Mouse (Mus musculus) frontal cortex, adult (tissue): ENCODE measurements around the gene Slc6a19.
"Not testable (repeated sequence)": the region's sequence is repeated elsewhere in the genome, so short reads cannot be mapped to it uniquely, and the experiment has no call there.

Experiments
- ATAC-seq: cut with Nextera tagmentation; 2 replicates; pipeline ENCODE4 v1.9.2; 2017; ENCODE audit warnings: mild to moderate bottlenecking, moderate library complexity, mixed read lengths; ENCODE audit not compliant: low TSS enrichment

Gene Slc6a19

DNA sequence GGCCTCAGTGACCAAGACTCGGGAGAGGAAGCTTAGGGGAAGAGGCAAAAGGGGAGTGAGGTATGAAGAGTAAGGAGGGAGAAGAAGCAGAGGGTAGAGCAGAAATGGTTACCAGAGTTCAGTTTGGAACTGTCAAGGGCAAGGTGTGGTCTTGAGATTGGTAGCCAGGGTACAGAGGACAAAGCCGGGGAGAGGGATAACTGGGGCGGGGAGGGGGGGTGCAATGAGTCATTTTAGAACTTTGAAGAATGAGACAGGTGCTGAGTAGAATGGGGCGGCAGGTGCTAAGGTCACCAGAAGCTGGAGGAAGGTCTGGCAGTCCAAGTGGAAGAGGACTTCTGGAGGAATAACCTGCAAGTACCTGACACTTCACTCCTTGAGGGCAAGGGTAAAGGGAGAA lies 8.5 kb upstream of the Slc6a19 start:
- no peak for ATAC-seq

GRCm38 (mm10) chr13:73712228-73712627 lies 7.6 kb upstream of the Slc6a19 start:
- no peak for ATAC-seq

- ATAC-seq, result no peak
Measured at GRCm38 (mm10) chr13:73711803-73712202, 7.1 kb upstream of the Slc6a19 start.

DNA sequence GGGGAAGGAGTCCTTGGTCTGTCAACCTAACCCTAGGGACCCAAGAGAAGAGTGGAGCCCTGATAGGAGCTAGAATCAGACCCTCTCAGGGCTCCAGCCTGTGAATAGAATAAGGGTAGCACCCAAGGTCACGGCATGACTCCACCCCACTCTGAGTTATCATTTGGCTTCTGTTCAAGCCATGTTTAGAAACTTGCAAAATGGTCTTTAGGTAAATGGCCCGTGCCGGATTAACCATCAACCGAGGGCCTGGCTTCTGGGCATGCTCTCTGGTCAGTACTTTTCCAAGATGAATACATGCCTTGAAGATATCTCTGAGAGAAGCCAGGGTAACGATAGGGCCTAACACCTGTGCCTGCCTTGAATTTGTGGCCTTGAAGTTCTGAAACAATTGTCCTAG lies 6.6 kb upstream of the Slc6a19 start:
- ATAC-seq, result no peak

- no peak for ATAC-seq
Measured at GRCm38 (mm10) chr13:73709491-73709890, 4.8 kb upstream of the Slc6a19 start.

DNA sequence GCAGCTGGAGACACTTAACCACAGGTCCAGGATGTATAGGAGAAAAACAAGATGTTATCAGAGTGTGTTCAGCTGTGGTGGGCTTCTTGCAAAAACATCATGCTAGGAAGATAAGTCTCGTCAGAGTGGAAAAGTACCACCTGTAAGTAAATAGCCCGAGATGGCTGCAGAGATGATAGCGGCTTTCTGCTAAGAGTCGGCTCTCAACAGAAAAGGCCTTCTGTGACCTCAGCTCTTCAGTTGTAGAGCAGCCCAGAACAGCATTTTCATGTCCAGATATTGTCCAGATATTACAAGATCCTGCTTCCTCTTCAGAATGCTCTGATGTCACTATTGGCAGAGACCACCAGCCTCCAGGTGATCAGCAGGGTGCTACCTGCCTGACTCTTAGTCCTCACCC lies 1.2 kb downstream of the Slc6a19 start:
- ATAC-seq, result not testable (repeated sequence)

DNA sequence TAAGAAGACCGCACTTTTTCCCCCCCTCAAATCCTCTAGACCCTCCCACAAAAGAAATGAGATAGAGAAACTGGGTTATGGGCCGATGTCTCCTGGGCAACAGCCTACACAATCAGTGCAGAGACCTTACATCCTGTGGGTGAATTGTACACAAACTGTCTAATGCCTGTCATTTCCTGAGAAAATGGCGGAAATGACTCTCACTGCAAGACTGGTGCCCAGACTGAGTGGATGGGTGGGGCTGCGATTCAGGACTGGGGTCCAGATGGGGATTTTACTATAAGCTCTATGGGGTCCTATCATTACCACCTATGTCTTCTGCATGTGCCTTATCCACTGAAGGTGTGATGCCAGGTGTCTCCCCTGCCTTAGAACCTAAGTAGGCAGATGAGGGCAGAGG lies 1.9 kb downstream of the Slc6a19 start:
- ATAC-seq, result no peak

GRCm38 (mm10) chr13:73701161-73701883 lies 3.3 kb downstream of the Slc6a19 start:
- ATAC-seq, result no peak

DNA sequence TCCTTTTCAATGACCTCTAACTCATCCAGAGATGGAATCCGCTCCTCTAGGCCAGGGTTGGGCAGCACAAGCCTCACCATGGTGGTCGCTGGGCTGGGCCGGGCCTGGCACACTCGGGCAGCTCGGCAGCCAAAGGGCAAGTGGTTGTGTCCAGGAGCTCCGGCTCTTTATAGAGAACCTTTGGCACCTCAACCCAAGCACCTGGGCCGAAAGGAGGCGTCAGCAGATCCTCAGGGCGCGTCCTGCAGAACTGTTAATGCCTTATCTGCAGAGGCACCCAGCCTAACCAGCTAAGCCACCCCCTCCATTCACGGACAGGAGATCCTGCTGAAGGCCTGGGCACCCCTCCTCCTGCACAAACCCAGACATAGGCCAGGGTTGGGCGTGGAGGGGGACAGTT lies 4.1 kb downstream of the Slc6a19 start:
- ATAC-seq, result no peak

DNA sequence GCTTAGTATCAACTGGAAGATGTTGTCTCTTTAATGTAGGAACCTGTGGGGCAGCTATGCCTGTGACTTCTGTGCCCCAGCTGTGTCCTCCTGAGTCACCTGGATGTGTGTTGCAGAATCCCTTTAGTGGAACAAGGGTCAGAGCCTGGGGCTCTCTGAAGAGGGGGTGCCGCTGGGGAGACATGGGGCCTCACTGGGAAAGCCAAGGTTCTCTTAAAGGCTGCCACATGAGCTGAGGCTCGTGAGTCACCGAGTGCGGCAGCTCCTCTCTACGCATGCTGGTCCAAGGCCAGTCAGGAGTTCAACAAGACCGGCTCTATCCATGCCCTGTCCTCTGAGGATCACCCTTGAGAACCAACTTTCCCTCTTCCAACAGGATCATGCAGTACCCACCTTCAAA lies 5.0 kb downstream of the Slc6a19 start:
- no peak for ATAC-seq

- ATAC-seq, result no peak
Measured at GRCm38 (mm10) chr13:73696529-73696928, 8.1 kb downstream of the Slc6a19 start.

DNA sequence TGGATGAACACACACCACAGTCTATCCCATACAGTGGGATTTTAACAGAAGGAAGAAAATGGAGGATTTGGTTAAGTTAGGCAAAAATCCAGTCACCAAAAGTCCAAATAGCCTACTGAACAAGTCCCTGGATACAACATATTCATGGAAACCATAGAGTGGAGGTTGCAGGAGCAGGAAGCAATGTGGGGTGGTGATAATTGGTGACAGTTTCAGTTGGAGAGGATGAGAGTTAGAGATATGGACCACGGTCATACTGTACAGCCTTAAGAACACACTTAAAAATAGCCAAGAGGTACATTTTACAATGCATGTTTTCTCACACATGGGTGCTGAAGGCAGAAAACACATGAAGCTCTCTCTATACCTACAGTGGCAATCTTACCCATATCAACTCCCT lies 9.7 kb downstream of the Slc6a19 start:
- ATAC-seq, result no peak

GRCm38 (mm10) chr13:73693333-73693732 lies 11.3 kb downstream of the Slc6a19 start:
- no peak for ATAC-seq

GRCm38 (mm10) chr13:73692249-73692868 lies 12.3 kb downstream of the Slc6a19 start:
- ATAC-seq, result peak; percentile 91

DNA sequence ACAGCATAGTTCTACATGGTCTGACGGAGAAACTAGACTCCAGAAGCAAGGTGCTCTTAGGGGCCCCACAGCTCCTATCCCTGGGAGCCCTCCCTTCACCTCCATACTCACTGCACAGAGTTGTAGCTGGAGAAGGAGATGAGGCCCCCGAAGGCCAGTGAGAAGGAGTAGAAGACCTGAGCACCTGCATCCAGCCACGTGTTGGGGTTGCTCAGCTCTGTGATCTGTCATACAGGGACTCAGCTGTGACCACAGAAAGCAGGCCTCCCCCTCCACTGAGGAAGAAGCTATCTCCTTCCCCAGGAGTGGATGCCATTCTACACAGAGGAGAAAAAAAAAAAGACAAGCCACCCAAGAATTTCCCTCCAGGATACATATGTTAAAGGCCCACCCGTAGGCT lies 15.7 kb downstream of the Slc6a19 start:
- ATAC-seq, result no peak

DNA sequence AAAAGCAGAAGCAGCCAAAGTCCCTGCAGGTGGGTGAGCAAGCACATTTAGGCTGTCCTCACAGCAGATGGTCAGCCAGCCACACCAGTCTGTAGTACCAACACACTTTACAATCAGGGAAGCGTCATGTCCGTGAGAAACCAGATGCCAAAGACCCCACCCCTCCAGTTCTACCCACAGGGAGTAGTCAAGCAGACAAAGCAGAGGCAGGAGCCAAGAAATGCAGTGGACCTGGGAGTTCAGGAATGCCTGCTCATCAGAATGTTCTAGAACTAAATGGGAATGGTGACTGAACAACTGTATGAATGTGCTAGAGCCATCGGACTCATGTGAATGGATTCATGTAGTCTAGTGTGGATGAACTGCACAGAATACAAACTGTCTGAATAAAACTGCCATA lies 17.1 kb downstream of the Slc6a19 start:
- ATAC-seq, result no peak

GRCm38 (mm10) chr13:73685502-73685901 lies 19.2 kb downstream of the Slc6a19 start:
- ATAC-seq, result 0 out of 2 replicates have a peak, but pooled peaks have one; percentile 25

DNA sequence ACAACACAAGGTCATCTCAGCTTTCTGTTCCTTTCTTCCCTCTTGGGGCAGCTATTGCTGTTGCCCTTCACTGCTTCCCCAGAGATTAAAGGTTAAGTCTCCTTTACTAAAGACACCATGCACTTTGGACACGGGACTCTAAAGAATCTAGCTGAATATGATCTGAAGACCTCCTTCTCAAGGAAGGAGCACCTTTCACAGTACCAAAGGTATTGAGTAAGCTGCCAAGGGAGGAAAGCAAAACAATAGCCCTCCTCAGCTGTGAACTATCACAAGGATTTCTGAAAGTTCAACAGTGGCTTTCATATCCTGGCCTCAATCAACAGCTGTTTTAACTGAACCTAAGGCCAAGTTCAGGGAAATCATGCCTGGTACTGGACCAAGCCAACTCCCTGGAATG lies 20.3 kb downstream of the Slc6a19 start:
- no peak for ATAC-seq

GRCm38 (mm10) chr13:73683682-73684081 lies 21.0 kb downstream of the Slc6a19 start:
- peak; percentile 89 for ATAC-seq

GRCm38 (mm10) chr13:73682226-73682625 lies 22.4 kb downstream of the Slc6a19 start:
- ATAC-seq, result no peak

- no peak for ATAC-seq
Measured at GRCm38 (mm10) chr13:73680394-73680793, 24.3 kb downstream of the Slc6a19 start.

DNA sequence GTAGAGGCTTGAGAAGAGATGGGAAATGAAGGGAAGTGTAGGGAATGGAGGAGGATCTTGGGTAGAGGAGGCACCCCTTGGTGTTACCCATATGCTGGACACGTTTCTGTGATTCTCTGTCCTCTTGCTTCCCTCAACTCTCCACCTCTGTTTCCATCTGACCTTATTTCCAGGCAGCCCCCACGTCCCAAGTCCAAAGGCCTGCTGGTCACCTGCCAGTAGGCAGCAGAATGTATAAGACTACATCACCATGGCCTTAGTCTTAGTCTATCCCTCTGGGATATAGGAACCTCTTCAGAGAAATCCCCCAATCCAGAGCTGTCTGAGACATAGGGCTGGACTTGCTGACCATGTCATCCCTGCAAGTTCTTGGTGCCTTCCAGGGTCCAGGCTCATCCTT lies 25.4 kb downstream of the Slc6a19 start:
- ATAC-seq, result no peak

- ATAC-seq, result no peak
Measured at GRCm38 (mm10) chr13:73677853-73678252, 26.8 kb downstream of the Slc6a19 start, which contains the start of gene Slc6a18. Slc6a18 (minus strand) TSS chr13:73678023.

DNA sequence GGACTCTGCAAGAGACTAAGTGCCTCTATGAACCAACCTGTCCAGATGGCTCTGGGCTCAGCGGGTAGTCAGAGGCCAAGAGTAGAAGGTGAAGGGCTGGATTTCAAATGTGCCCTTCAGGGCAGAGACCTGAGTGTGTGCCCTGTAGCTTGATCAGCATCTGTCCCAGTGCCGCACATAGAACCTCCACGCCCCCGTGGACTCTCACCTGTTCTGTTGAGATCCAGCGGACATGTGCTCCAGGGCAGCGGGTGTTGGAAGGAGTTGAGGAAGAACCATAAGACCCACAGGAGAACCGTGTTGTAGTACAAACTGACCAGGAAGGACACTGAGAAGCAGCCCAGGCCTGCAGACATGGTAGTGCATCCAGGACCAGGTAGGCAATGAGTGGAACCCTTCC lies 29.5 kb downstream of the Slc6a19 start:
- no peak for ATAC-seq
